Mouse (Mus musculus): Measurements from ENCODE around the gene Hoxa7. TPM values are rescaled to one million over a fixed set of nuclear protein-coding genes. Genes with fewer than 3 reads are reported as not detected.

Gene Hoxa7
- total and polyA plus RNA-seq, 3 experiments: 0.17 TPM; not detected in 2

DNA sequence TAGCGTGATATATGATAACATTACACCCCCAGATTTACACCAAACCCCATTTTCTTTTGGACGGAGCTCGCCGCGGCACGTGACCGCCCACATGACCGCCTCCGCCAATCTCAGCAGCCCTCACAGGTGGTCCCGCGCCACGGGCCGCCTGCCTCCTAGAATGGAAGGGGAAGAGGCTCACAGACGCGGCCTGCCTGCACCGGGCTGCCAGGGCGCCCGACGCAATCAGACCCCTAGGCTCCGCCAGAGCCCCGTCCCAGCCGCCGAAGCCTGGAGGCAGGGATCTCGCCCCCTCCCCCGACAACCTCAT, 4.2 kb downstream of the Hoxa7 start:
- no peak overlapping the region for H3K4me3 ChIP-seq (ENCODE audit: control insufficient read depth in 1 of 2, insufficient read depth in 1 of 2, low read depth in 2 of 2, low read length in 2 of 2)
- no peak overlapping the region for H3K9ac ChIP-seq (ENCODE audit: control insufficient read depth, low read depth, low read length, poor library complexity, severe bottlenecking)
- no peaks in the 10 kb centered on the region for H3K9me3 ChIP-seq (replicated peaks; ENCODE audit: insufficient read depth, low read length)
- H3K4me1 ChIP-seq (ENCODE audit: control insufficient read depth in 1 of 2, insufficient read depth in 2 of 2, low read length in 2 of 2): no peaks in the 10 kb centered on the region
- TF ChIP-seq GATA1 (IDR thresholded peaks at IDR 0.05; ENCODE audit: low read depth, low read length) (no peak), JUND (IDR thresholded peaks at IDR 0.05; ENCODE audit: low read depth, low read length) (no peak), POLR2AphosphoS2 (IDR thresholded peaks at IDR 0.05; ENCODE audit: low read length) (no peak), E2F4 (IDR thresholded peaks at IDR 0.05; ENCODE audit: borderline replicate concordance, low read depth, low read length) (no peak), USF1 (IDR thresholded peaks at IDR 0.05; ENCODE audit: low read depth, low read length) (no peak), BHLHE40 (IDR thresholded peaks at IDR 0.05; ENCODE audit: borderline replicate concordance, low read depth, low read length) (no peak), SIN3A (IDR thresholded peaks at IDR 0.05; ENCODE audit: low read length) (no peak), MAZ (IDR thresholded peaks at IDR 0.05; ENCODE audit: low read depth, low read length) (no peak)
- H3K79me2 ChIP-seq (ENCODE audit: control insufficient read depth, insufficient read depth, low read length, poor library complexity): no peaks in the 10 kb centered on the region
- no peak overlapping the region for H3K27ac ChIP-seq (ENCODE audit: control insufficient read depth, low read depth, low read length)
- H3K36me3 ChIP-seq (ENCODE audit: control insufficient read depth in 1 of 2, insufficient read depth in 2 of 2, low read length in 2 of 2): no peaks in the 10 kb centered on the region
- no peaks in the 10 kb centered on the region for H3K27me3 ChIP-seq (ENCODE audit: control insufficient read depth in 1 of 2, insufficient read depth in 2 of 2, low read length in 2 of 2)
- DNase-seq (ENCODE audit: low read depth, low spot score): no peak

DNA sequence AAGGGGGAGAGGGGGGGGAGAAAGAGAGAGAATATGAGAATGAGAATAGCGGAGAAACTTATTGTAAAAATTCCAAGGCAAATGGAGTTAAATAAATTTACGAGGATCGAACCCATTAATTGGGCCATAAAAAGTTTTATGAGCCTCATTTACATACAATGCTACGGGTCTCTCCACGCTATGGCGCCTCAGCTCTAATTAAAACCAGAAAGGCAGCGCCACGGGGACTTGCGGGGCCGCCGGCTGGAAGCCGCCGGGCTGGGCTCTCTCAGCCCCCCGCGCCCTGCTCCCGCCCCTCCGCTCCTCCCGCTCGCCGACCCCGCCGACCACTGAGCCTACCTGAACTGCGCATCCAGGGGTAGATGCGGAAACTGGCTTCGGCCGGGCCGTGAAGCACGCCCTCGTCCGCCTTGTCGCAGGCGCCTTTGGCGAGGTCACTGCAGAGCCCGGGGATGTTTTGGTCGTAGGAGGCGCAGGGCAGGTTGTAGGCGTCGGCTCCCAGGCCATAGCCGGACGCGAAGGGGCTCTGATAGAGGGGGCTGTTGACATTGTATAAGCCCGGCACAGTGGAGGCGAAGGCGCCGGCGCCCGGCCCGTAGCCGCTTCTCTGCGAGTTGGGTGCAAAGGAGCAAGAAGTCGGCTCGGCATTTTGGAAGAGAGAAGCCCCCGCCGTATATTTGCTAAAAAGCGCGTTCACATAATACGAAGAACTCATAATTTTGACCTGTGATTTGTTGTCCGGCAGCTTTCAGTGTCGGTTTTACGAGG, 4.8 kb downstream of the Hoxa7 start:
- no peaks in the 10 kb centered on the region for H3K36me3 ChIP-seq (ENCODE audit: control insufficient read depth in 1 of 2, insufficient read depth in 2 of 2, low read length in 2 of 2)
- no peak overlapping the region for H3K4me3 ChIP-seq (ENCODE audit: control insufficient read depth in 1 of 2, insufficient read depth in 1 of 2, low read depth in 2 of 2, low read length in 2 of 2)
- no peak for DNase-seq (ENCODE audit: low read depth, low spot score)
- TF ChIP-seq CTCF (IDR thresholded peaks at IDR 0.05 in 2 of 3, conservative IDR thresholded peaks at IDR 0.05 in 1 of 3; ENCODE audit: control insufficient read depth in 1 of 3, insufficient read depth in 1 of 3, low read depth in 2 of 3, low read length in 3 of 3, poor library complexity in 1 of 3, severe bottlenecking in 1 of 3) (no peak), ZMIZ1 (IDR thresholded peaks at IDR 0.05; ENCODE audit: low read depth, low read length) (no peak), KAT2A (conservative IDR thresholded peaks at IDR 0.05; ENCODE audit: low read depth, low read length) (no peak), GABPA (IDR thresholded peaks at IDR 0.05; ENCODE audit: low read depth, low read length) (no peak), MAX (IDR thresholded peaks at IDR 0.05; ENCODE audit: low read length) (no peak), BHLHE40 (IDR thresholded peaks at IDR 0.05; ENCODE audit: borderline replicate concordance, low read depth, low read length) (no peak), NRF1 (IDR thresholded peaks at IDR 0.05; ENCODE audit: insufficient read depth, low read depth, low read length, poor library complexity, severe bottlenecking) (no peak), POLR2AphosphoS5 (IDR thresholded peaks at IDR 0.05; ENCODE audit: borderline replicate concordance, low read depth, low read length) (no peak), JUND (IDR thresholded peaks at IDR 0.05; ENCODE audit: low read depth, low read length) (no peak), TCF12 (IDR thresholded peaks at IDR 0.05; ENCODE audit: low read depth, low read length) (no peak), UBTF (IDR thresholded peaks at IDR 0.05; ENCODE audit: borderline replicate concordance, insufficient read depth, low read depth, low read length) (no peak)
- H3K9ac ChIP-seq (ENCODE audit: control insufficient read depth, low read depth, low read length, poor library complexity, severe bottlenecking): no peak overlapping the region
- no peaks in the 10 kb centered on the region for H3K4me1 ChIP-seq (ENCODE audit: control insufficient read depth in 1 of 2, insufficient read depth in 2 of 2, low read length in 2 of 2)
- H3K27me3 ChIP-seq (ENCODE audit: control insufficient read depth in 1 of 2, insufficient read depth in 2 of 2, low read length in 2 of 2): no peaks in the 10 kb centered on the region
- H3K27ac ChIP-seq (ENCODE audit: control insufficient read depth, low read depth, low read length): no peak overlapping the region
- H3K79me2 ChIP-seq (ENCODE audit: control insufficient read depth, insufficient read depth, low read length, poor library complexity): no peaks in the 10 kb centered on the region
- H3K9me3 ChIP-seq (replicated peaks; ENCODE audit: insufficient read depth, low read length): no peaks in the 10 kb centered on the region
